Mouse (Mus musculus): ENCODE results near the gene Itga5. TPM values are rescaled to one million over a fixed set of nuclear protein-coding genes. Genes with fewer than 3 reads are reported as not detected.

Itga5 gene
- polyA plus RNA-seq, 1 experiment, result 0.13 TPM

- no peaks in the 10 kb centered on the region for H3K9me3 ChIP-seq (ENCODE audit: control insufficient read depth, low read length)
- H3K4me3 ChIP-seq (replicated peaks), result peak overlapping the region; percentile 61
- peaks cover 32% of the 10 kb centered on the region for H3K4me1 ChIP-seq (ENCODE audit: control insufficient read depth)
- TF ChIP-seq TAL1 (IDR thresholded peaks at IDR 0.05; ENCODE audit: low read length), result no peak
- no peak for TF ChIP-seq GATA1 (IDR thresholded peaks at IDR 0.05; ENCODE audit: low read length)
- H3K36me3 ChIP-seq (ENCODE audit: control insufficient read depth), result peaks cover 19% of the 10 kb centered on the region
- peaks cover 70% of the 10 kb centered on the region for H3K27me3 ChIP-seq (ENCODE audit: control insufficient read depth)
These were observed 62.5 kb downstream of the Itga5 start for GRCm38 (mm10) chr15:103303916-103304615.

DNA sequence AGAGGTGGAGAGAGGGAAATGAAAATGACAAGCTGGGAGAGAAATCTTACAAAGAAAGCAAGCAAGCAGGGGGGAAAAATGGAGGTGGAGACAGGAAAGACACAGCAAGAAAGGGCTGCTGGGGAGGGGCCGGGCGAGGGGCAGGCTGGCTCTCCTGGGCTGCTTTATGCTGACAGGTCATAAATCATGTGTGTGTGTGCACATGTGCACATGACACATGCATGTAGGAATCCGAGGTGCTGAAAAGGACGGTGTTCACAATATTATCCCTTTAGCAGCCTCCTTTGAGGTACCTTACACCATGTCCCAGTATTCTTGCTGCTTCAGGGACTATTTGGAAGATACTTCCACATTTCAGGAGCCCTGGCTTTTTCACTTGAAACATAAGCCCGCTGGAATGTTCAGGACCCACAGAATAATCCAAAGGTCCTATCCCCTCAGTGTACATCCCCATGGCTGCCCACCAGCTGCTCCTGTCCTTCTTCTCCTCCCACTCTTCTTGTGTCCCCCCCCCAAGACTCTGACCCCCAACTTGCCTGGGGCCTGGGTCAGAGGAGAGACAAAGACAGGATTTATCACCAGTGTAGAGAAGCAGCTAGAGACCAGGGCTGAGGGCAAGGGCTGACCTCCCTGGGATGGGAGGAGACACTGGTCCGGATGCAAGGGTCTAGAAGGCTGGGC, 64.1 kb downstream of the Itga5 start:
- Histone ChIP-seq H3K27me3 (ENCODE audit: control insufficient read depth) (peaks cover 57% of the 10 kb centered on the region), H3K9me3 (ENCODE audit: control insufficient read depth, low read length) (no peaks in the 10 kb centered on the region), H3K4me3 (replicated peaks) (no peak overlapping the region), H3K4me1 (ENCODE audit: control insufficient read depth) (peaks cover 27% of the 10 kb centered on the region), H3K36me3 (ENCODE audit: control insufficient read depth) (peaks cover 35% of the 10 kb centered on the region)
- TF ChIP-seq TAL1 (IDR thresholded peaks at IDR 0.05; ENCODE audit: low read length) (no peak), GATA1 (IDR thresholded peaks at IDR 0.05; ENCODE audit: low read length) (no peak)

DNA sequence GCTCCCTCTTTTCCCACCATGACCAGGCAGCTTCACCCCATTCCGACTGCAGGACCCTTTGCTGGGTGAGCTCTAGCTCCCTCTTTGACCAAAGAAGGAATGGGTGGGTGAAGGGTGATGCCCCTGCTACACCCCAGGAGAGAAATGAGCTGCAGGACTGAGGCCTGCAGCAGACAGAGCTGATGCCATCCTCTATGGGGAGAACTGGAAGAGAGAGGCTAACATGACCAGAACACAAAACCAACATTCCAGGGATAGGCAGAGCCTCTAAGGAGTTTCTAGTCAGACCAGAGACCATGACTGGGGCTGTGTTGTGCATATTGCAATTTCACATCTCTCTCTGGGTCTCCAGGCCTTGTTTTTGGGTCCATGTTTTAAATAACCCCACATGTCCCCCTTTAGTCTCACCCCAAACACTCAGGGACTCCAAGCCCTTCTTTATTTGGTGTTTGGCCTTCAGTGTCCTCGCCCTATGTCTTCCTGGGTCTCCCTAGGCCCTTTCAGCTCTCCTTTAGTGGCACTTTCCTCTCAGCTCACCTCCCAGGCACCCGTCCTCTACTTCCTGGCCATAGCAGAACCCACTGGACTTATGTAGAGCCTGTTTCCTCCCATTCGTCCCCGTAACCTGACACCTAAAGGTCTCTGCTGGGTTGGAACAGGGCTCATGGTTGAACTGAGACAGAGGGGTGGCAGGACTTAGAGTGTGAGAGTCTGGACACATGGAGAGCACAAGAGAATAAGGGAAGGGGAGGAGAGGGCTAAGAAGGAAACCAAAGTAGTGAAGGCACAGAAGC, 64.8 kb downstream of the Itga5 start:
- H3K4me3 ChIP-seq (replicated peaks), result no peak overlapping the region
- no peaks in the 10 kb centered on the region for H3K9me3 ChIP-seq (ENCODE audit: control insufficient read depth, low read length)
- H3K27me3 ChIP-seq (ENCODE audit: control insufficient read depth), result peaks cover 54% of the 10 kb centered on the region
- no peak for TF ChIP-seq GATA1 (IDR thresholded peaks at IDR 0.05; ENCODE audit: low read length)
- peaks cover 42% of the 10 kb centered on the region for H3K36me3 ChIP-seq (ENCODE audit: control insufficient read depth)
- H3K4me1 ChIP-seq (ENCODE audit: control insufficient read depth), result peaks cover 21% of the 10 kb centered on the region

DNA sequence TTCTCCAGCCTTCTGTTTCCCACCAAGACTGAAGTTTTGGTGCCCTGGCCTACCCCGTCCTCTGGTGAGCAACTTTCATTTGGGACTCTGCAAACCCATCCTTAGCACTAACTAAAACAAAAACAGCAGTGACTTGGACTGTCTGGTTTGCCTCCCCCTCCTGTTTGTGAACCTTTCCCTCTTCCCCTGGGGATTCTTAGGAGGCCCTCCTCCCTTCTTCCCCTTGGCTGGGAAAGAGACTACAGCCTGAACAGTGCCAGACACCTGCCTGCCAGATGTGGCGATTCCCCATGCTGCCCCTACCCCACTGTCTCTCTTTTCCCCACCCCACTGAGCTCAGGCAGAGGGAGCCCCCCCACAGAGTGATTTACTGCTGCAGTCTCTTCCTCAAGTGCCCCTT, 65.5 kb downstream of the Itga5 start:
- Histone ChIP-seq H3K4me3 (replicated peaks) (no peak overlapping the region), H3K27me3 (ENCODE audit: control insufficient read depth) (peaks cover 47% of the 10 kb centered on the region), H3K9me3 (ENCODE audit: control insufficient read depth, low read length) (no peaks in the 10 kb centered on the region), H3K4me1 (ENCODE audit: control insufficient read depth) (peaks cover 21% of the 10 kb centered on the region), H3K36me3 (ENCODE audit: control insufficient read depth) (peaks cover 49% of the 10 kb centered on the region)
- TF ChIP-seq GATA1 (IDR thresholded peaks at IDR 0.05; ENCODE audit: low read length), result no peak
- TF ChIP-seq TAL1 (IDR thresholded peaks at IDR 0.05; ENCODE audit: low read length), result no peak

- H3K36me3 ChIP-seq (ENCODE audit: control insufficient read depth), result peaks cover 54% of the 10 kb centered on the region
- TF ChIP-seq GATA1 (IDR thresholded peaks at IDR 0.05; ENCODE audit: low read length), result no peak
- TF ChIP-seq TAL1 (IDR thresholded peaks at IDR 0.05; ENCODE audit: low read length), result no peak
- H3K9me3 ChIP-seq (ENCODE audit: control insufficient read depth, low read length), result no peaks in the 10 kb centered on the region
- no peak overlapping the region for H3K4me3 ChIP-seq (replicated peaks)
- H3K27me3 ChIP-seq (ENCODE audit: control insufficient read depth), result peaks cover 42% of the 10 kb centered on the region
- H3K4me1 ChIP-seq (ENCODE audit: control insufficient read depth), result peaks cover 19% of the 10 kb centered on the region
These were observed 66.0 kb downstream of the Itga5 start for GRCm38 (mm10) chr15:103300560-103300959.

DNA sequence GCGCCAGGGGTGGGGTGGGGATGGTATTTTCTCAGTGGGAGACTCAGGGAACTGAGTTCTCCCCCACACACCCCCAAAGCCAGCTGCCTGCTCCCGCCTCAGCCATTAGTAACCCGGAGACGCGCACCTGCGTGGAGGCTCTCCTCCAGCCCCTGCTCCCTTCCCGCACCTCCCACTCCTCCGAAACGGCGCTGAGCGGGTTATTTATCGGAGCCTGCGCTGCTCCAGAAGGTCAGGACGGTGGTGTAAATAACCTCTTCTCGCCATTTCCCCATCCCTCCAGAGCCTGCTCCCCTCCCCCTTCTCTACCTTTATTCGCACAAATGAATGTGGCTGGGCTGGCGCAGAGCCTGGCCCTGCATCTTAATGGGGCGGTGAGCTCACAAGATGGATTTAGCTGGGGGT, 66.5 kb downstream of the Itga5 start:
- H3K4me3 ChIP-seq (replicated peaks), result no peak overlapping the region
- H3K36me3 ChIP-seq (ENCODE audit: control insufficient read depth), result peaks cover 59% of the 10 kb centered on the region
- peaks cover 37% of the 10 kb centered on the region for H3K27me3 ChIP-seq (ENCODE audit: control insufficient read depth)
- peaks cover 14% of the 10 kb centered on the region for H3K4me1 ChIP-seq (ENCODE audit: control insufficient read depth)
- TF ChIP-seq TAL1 (IDR thresholded peaks at IDR 0.05; ENCODE audit: low read length) (no peak), GATA1 (IDR thresholded peaks at IDR 0.05; ENCODE audit: low read length) (no peak)
- H3K9me3 ChIP-seq (ENCODE audit: control insufficient read depth, low read length), result no peaks in the 10 kb centered on the region

GRCm38 (mm10) chr15:103299644-103300043, 66.9 kb downstream of the Itga5 start:
- Histone ChIP-seq H3K27me3 (ENCODE audit: control insufficient read depth) (peaks cover 33% of the 10 kb centered on the region), H3K36me3 (ENCODE audit: control insufficient read depth) (peaks cover 62% of the 10 kb centered on the region), H3K9me3 (ENCODE audit: control insufficient read depth, low read length) (no peaks in the 10 kb centered on the region), H3K4me3 (replicated peaks) (no peak overlapping the region), H3K4me1 (ENCODE audit: control insufficient read depth) (peaks cover 10% of the 10 kb centered on the region)
- TF ChIP-seq TAL1 (IDR thresholded peaks at IDR 0.05; ENCODE audit: low read length), result no peak

DNA sequence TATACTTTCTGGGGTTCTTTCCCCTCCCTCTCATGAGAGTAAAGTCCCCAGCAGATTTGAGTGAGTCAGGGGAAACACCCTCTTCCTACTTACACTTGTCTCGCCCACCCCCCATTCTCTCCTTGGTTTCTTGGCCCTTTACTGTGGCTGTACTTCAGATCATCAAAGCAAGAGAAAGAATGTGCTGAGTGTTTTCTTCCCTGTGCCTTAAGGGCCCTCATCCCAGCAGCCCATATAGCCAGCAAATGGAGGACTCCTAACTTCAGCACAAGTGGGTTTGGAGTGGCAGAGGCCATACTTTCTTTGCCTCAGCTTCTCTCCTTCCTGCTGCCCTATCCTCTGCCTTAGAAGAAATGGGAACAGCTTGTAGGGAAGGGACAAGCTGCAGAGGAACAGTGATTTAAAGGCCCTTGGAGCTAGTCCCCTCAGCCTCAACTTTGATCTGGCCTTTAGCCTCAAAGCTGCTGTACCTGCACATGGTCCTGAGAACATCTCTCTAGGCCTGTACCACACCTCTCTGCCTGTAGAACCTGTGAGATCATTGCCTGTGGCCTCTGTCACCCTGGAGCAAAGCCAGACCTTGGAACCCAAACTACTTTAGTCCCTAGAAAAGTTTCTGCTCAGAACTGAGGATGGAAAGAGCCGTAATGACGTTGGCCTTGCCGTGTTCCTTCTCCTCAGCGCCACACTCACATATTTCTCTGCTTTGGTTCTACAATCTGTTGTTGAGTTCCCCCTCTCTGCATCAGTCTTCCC, 67.5 kb downstream of the Itga5 start:
- peaks cover 27% of the 10 kb centered on the region for H3K27me3 ChIP-seq (ENCODE audit: control insufficient read depth)
- no peak for TF ChIP-seq GATA1 (IDR thresholded peaks at IDR 0.05; ENCODE audit: low read length)
- TF ChIP-seq TAL1 (IDR thresholded peaks at IDR 0.05; ENCODE audit: low read length), result no peak
- peaks cover 4% of the 10 kb centered on the region for H3K4me1 ChIP-seq (ENCODE audit: control insufficient read depth)
- no peaks in the 10 kb centered on the region for H3K9me3 ChIP-seq (ENCODE audit: control insufficient read depth, low read length)
- H3K36me3 ChIP-seq (ENCODE audit: control insufficient read depth), result peaks cover 65% of the 10 kb centered on the region
- no peak overlapping the region for H3K4me3 ChIP-seq (replicated peaks)
